Mouse (Mus musculus) CD4-positive, CD25-positive, alpha-beta regulatory T cell (primary cell): Measurements from ENCODE around the gene S100a8. TPM values are rescaled to one million over a fixed set of nuclear protein-coding genes. Genes with fewer than 3 reads are reported as not detected.

Experiments
- polyA plus RNA-seq: library from polyadenylated mRNA; unstranded; fragments of 100-300 nt; shearing (Covaris generic); gene quantifications from one replicate; pipeline ENCODE4 v1.2.1, GENCODE M21; 2017

The S100a8 gene
- not detected for polyA plus RNA-seq

GRCm38 (mm10) chr3:90668846-90669245, at the start of gene S100a8:
S100a8 (plus strand) TSS chr3:90668978.

GRCm38 (mm10) chr3:90653717-90654116, 15.1 kb upstream of the S100a8 start, which contains the start of gene S100a7a:
S100a7a (plus strand) TSS chr3:90654017.

GRCm38 (mm10) chr3:90695613-90696012, 26.8 kb downstream of the S100a8 start, which contains the start of gene S100a9:
S100a9 (minus strand) TSS chr3:90695721.

Other genes with a start within 250 kb of the S100a8 start
- gene Ints3, start 235.4 kb upstream of the S100a8 start, polyA plus RNA-seq, result 34.7 TPM
- gene Npr1, start 203.1 kb upstream of the S100a8 start, polyA plus RNA-seq, result not detected
- gene Ilf2, start 192.9 kb upstream of the S100a8 start, polyA plus RNA-seq, result 102 TPM
- 107 TPM for gene Snapin, start 177.9 kb upstream of the S100a8 start, polyA plus RNA-seq
- 166 TPM for gene Chtop, start 159.5 kb upstream of the S100a8 start, polyA plus RNA-seq
- 3.4 TPM for gene S100a1, start 154.6 kb upstream of the S100a8 start, polyA plus RNA-seq
- 133 TPM for gene S100a13, start 154.5 kb upstream of the S100a8 start, polyA plus RNA-seq
- not detected for gene S100a14, start 142.1 kb upstream of the S100a8 start, polyA plus RNA-seq
- gene S100a16, start 131.7 kb upstream of the S100a8 start, polyA plus RNA-seq, result 0.30 TPM
- gene S100a3, start 108.4 kb upstream of the S100a8 start, polyA plus RNA-seq, result 1.3 TPM
- 0.85 TPM for gene S100a2, start 78.7 kb upstream of the S100a8 start, polyA plus RNA-seq
- not detected for gene Gm42674, start 67.1 kb upstream of the S100a8 start, polyA plus RNA-seq
- gene S100a4, start 65.2 kb upstream of the S100a8 start, polyA plus RNA-seq, result 89.2 TPM
- not detected for gene S100a5, start 60.5 kb upstream of the S100a8 start, polyA plus RNA-seq
- gene S100a6, start 56.1 kb upstream of the S100a8 start, polyA plus RNA-seq, result 126 TPM
- not detected for gene S100a7a, start 15.0 kb upstream of the S100a8 start, polyA plus RNA-seq
- not detected for gene S100a9, start 26.7 kb downstream of the S100a8 start, polyA plus RNA-seq
- not detected for gene Pglyrp4, start 57.9 kb downstream of the S100a8 start, polyA plus RNA-seq
- not detected for gene Gm5849, start 108.9 kb downstream of the S100a8 start, polyA plus RNA-seq